Mouse (Mus musculus): ENCODE measurements around the gene Vmn2r88. TPM values are rescaled to one million over a fixed set of nuclear protein-coding genes. Genes with fewer than 3 reads are reported as not detected.
A peak's percentile ranks its signal among the peaks of the same experiment; 100 is the strongest.
"Not testable (repeated sequence)": the region's sequence is repeated elsewhere in the genome, so short reads cannot be mapped to it uniquely, and the experiment has no call there.

Gene Vmn2r88
- 0.51 TPM in 2 replicates for polyA plus RNA-seq (2012; rRNA removed)

GRCm38 (mm10) chr14:51410520-51410919 lies at the start of gene Vmn2r88:
TSS of gene Vmn2r88 (plus strand) at chr14:51410820.
- TF ChIP-seq POLR2A (IDR thresholded peaks at IDR 0.05; ENCODE audit: control insufficient read depth, low read depth, low read length) (no peak), CTCF (IDR thresholded peaks at IDR 0.05; ENCODE audit: control insufficient read depth, insufficient read depth, insufficient replicate concordance, low read depth, low read length) (no peak)
- Histone ChIP-seq H3K4me1 (ENCODE audit: control insufficient read depth, insufficient read depth, low read length) (no peaks in the 10 kb centered on the region), H3K27ac (ENCODE audit: control insufficient read depth, insufficient read depth, low read depth, low read length) (no peak within 1 kb of the TSS), H3K36me3 (ENCODE audit: control insufficient read depth, insufficient read depth, low read length) (no peaks in the 10 kb centered on the region), H3K4me3 (ENCODE audit: control insufficient read depth, low read depth, low read length) (no peak within 1 kb of the TSS), H3K27me3 (ENCODE audit: control insufficient read depth, insufficient read depth, low read length) (no peaks in the 10 kb centered on the region)

- H3K4me1 ChIP-seq (ENCODE audit: control insufficient read depth, insufficient read depth, low read length): peaks cover 5% of the 10 kb centered on the region
- H3K27ac ChIP-seq (ENCODE audit: control insufficient read depth, insufficient read depth, low read depth, low read length): no peak within 1 kb of the TSS
- TF ChIP-seq POLR2A (IDR thresholded peaks at IDR 0.05; ENCODE audit: control insufficient read depth, low read depth, low read length) (no peak), CTCF (IDR thresholded peaks at IDR 0.05; ENCODE audit: control insufficient read depth, insufficient read depth, insufficient replicate concordance, low read depth, low read length) (no peak)
- no peak within 1 kb of the TSS for H3K4me3 ChIP-seq (ENCODE audit: control insufficient read depth, low read depth, low read length)
- no peaks in the 10 kb centered on the region for H3K27me3 ChIP-seq (ENCODE audit: control insufficient read depth, insufficient read depth, low read length)
- H3K36me3 ChIP-seq (ENCODE audit: control insufficient read depth, insufficient read depth, low read length): no peaks in the 10 kb centered on the region
Measured at GRCm38 (mm10) chr14:51361456-51361855, 49.2 kb upstream of the Vmn2r88 start, which contains the start of gene Gm7247. TSS of gene Gm7247 (plus strand) at chr14:51361756.

GRCm38 (mm10) chr14:51382805-51383204 lies 27.8 kb upstream of the Vmn2r88 start:
- no peaks in the 10 kb centered on the region for H3K36me3 ChIP-seq (ENCODE audit: control insufficient read depth, insufficient read depth, low read length)
- H3K4me3 ChIP-seq (ENCODE audit: control insufficient read depth, low read depth, low read length): peak overlapping the region; percentile 57
- TF ChIP-seq CTCF (IDR thresholded peaks at IDR 0.05; ENCODE audit: control insufficient read depth, insufficient read depth, insufficient replicate concordance, low read depth, low read length) (no peak), POLR2A (IDR thresholded peaks at IDR 0.05; ENCODE audit: control insufficient read depth, low read depth, low read length) (no peak)
- no peak overlapping the region for H3K27ac ChIP-seq (ENCODE audit: control insufficient read depth, insufficient read depth, low read depth, low read length)
- no peaks in the 10 kb centered on the region for H3K27me3 ChIP-seq (ENCODE audit: control insufficient read depth, insufficient read depth, low read length)
- H3K4me1 ChIP-seq (ENCODE audit: control insufficient read depth, insufficient read depth, low read length): peaks cover 11% of the 10 kb centered on the region

- H3K27me3 ChIP-seq (ENCODE audit: control insufficient read depth, insufficient read depth, low read length): no peaks in the 10 kb centered on the region
- peaks cover 11% of the 10 kb centered on the region for H3K4me1 ChIP-seq (ENCODE audit: control insufficient read depth, insufficient read depth, low read length)
- TF ChIP-seq CTCF (IDR thresholded peaks at IDR 0.05; ENCODE audit: control insufficient read depth, insufficient read depth, insufficient replicate concordance, low read depth, low read length): no peak
- H3K27ac ChIP-seq (ENCODE audit: control insufficient read depth, insufficient read depth, low read depth, low read length): no peak overlapping the region
- no peaks in the 10 kb centered on the region for H3K36me3 ChIP-seq (ENCODE audit: control insufficient read depth, insufficient read depth, low read length)
- H3K4me3 ChIP-seq (ENCODE audit: control insufficient read depth, low read depth, low read length): no peak overlapping the region
Measured at GRCm38 (mm10) chr14:51384351-51384750, 26.3 kb upstream of the Vmn2r88 start.

GRCm38 (mm10) chr14:51385741-51386140 lies 24.9 kb upstream of the Vmn2r88 start:
- no peak for TF ChIP-seq CTCF (IDR thresholded peaks at IDR 0.05; ENCODE audit: control insufficient read depth, insufficient read depth, insufficient replicate concordance, low read depth, low read length)
- TF ChIP-seq POLR2A (IDR thresholded peaks at IDR 0.05; ENCODE audit: control insufficient read depth, low read depth, low read length): no peak
- Histone ChIP-seq H3K4me1 (ENCODE audit: control insufficient read depth, insufficient read depth, low read length) (peaks cover 11% of the 10 kb centered on the region), H3K36me3 (ENCODE audit: control insufficient read depth, insufficient read depth, low read length) (no peaks in the 10 kb centered on the region), H3K27ac (ENCODE audit: control insufficient read depth, insufficient read depth, low read depth, low read length) (no peak overlapping the region), H3K27me3 (ENCODE audit: control insufficient read depth, insufficient read depth, low read length) (no peaks in the 10 kb centered on the region), H3K4me3 (ENCODE audit: control insufficient read depth, low read depth, low read length) (no peak overlapping the region)

- H3K36me3 ChIP-seq (ENCODE audit: control insufficient read depth, insufficient read depth, low read length): no peaks in the 10 kb centered on the region
- TF ChIP-seq CTCF (IDR thresholded peaks at IDR 0.05; ENCODE audit: control insufficient read depth, insufficient read depth, insufficient replicate concordance, low read depth, low read length): no peak
- no peak for TF ChIP-seq POLR2A (IDR thresholded peaks at IDR 0.05; ENCODE audit: control insufficient read depth, low read depth, low read length)
- no peak overlapping the region for H3K27ac ChIP-seq (ENCODE audit: control insufficient read depth, insufficient read depth, low read depth, low read length)
- no peak overlapping the region for H3K4me3 ChIP-seq (ENCODE audit: control insufficient read depth, low read depth, low read length)
- H3K4me1 ChIP-seq (ENCODE audit: control insufficient read depth, insufficient read depth, low read length): peaks cover 6% of the 10 kb centered on the region
- H3K27me3 ChIP-seq (ENCODE audit: control insufficient read depth, insufficient read depth, low read length): no peaks in the 10 kb centered on the region
Measured at GRCm38 (mm10) chr14:51387768-51388167, 22.9 kb upstream of the Vmn2r88 start.

- no peaks in the 10 kb centered on the region for H3K36me3 ChIP-seq (ENCODE audit: control insufficient read depth, insufficient read depth, low read length)
- H3K4me3 ChIP-seq (ENCODE audit: control insufficient read depth, low read depth, low read length): no peak overlapping the region
- H3K27ac ChIP-seq (ENCODE audit: control insufficient read depth, insufficient read depth, low read depth, low read length): no peak overlapping the region
- peaks cover 2% of the 10 kb centered on the region for H3K4me1 ChIP-seq (ENCODE audit: control insufficient read depth, insufficient read depth, low read length)
- TF ChIP-seq CTCF (IDR thresholded peaks at IDR 0.05; ENCODE audit: control insufficient read depth, insufficient read depth, insufficient replicate concordance, low read depth, low read length) (no peak), POLR2A (IDR thresholded peaks at IDR 0.05; ENCODE audit: control insufficient read depth, low read depth, low read length) (no peak)
- H3K27me3 ChIP-seq (ENCODE audit: control insufficient read depth, insufficient read depth, low read length): no peaks in the 10 kb centered on the region
Measured at GRCm38 (mm10) chr14:51388222-51388621, 22.4 kb upstream of the Vmn2r88 start.

GRCm38 (mm10) chr14:51423885-51424284 lies 13.3 kb downstream of the Vmn2r88 start:
- Histone ChIP-seq H3K4me1 (ENCODE audit: control insufficient read depth, insufficient read depth, low read length) (no peaks in the 10 kb centered on the region), H3K27ac (ENCODE audit: control insufficient read depth, insufficient read depth, low read depth, low read length) (no peak overlapping the region), H3K36me3 (ENCODE audit: control insufficient read depth, insufficient read depth, low read length) (no peaks in the 10 kb centered on the region), H3K27me3 (ENCODE audit: control insufficient read depth, insufficient read depth, low read length) (no peaks in the 10 kb centered on the region), H3K4me3 (ENCODE audit: control insufficient read depth, low read depth, low read length) (no peak overlapping the region)
- no peak for TF ChIP-seq POLR2A (IDR thresholded peaks at IDR 0.05; ENCODE audit: control insufficient read depth, low read depth, low read length)
- no peak for TF ChIP-seq CTCF (IDR thresholded peaks at IDR 0.05; ENCODE audit: control insufficient read depth, insufficient read depth, insufficient replicate concordance, low read depth, low read length)

- not testable (repeated sequence) for H3K36me3 ChIP-seq (ENCODE audit: control insufficient read depth, insufficient read depth, low read length); H3K4me1 ChIP-seq (ENCODE audit: control insufficient read depth, insufficient read depth, low read length); H3K4me3 ChIP-seq (ENCODE audit: control insufficient read depth, low read depth, low read length); H3K27ac ChIP-seq (ENCODE audit: control insufficient read depth, insufficient read depth, low read depth, low read length); H3K27me3 ChIP-seq (ENCODE audit: control insufficient read depth, insufficient read depth, low read length)
Measured at GRCm38 (mm10) chr14:51430138-51430537, 19.5 kb downstream of the Vmn2r88 start.
